Mouse (Mus musculus): ENCODE results near the gene 1700029I15Rik. TPM values are rescaled to one million over a fixed set of nuclear protein-coding genes. Genes with fewer than 3 reads are reported as not detected.

The 1700029I15Rik gene
- total and polyA plus RNA-seq, 2 experiments from 2014 or later, result 1.8 to 4.9 TPM

- H3K36me3 ChIP-seq (ENCODE audit: insufficient read depth, low read length), result no peaks in the 10 kb centered on the region
- H3K4me3 ChIP-seq (ENCODE audit: low read length), result peak overlapping the region; percentile 97
- ATAC-seq (no peak), DNase-seq (ENCODE audit: low spot score) (peak; percentile 52)
- no peak for TF ChIP-seq CTCF (IDR thresholded peaks at IDR 0.05; ENCODE audit: low read depth)
- H3K9me3 ChIP-seq (ENCODE audit: low read length), result no peaks in the 10 kb centered on the region
- H3K4me2 ChIP-seq (ENCODE audit: low read depth, low read length), result peak overlapping the region; percentile 95
- H3K9ac ChIP-seq (replicated peaks; ENCODE audit: low read length), result peak overlapping the region; percentile 90
- H3K27ac ChIP-seq, result peak overlapping the region; percentile 90
- H3K4me1 ChIP-seq (ENCODE audit: insufficient read depth, low read length), result peaks cover 39% of the 10 kb centered on the region
- WGBS, result 7% methylated on average over 11 of the region's 11 CpGs
- no peaks in the 10 kb centered on the region for H3K27me3 ChIP-seq (ENCODE audit: insufficient read depth, low read length)
Observed at GRCm38 (mm10) chr2:92431611-92432179, 49.4 kb downstream of the 1700029I15Rik start.

GRCm38 (mm10) chr2:92432299-92433295 is 50.3 kb downstream of the 1700029I15Rik start:
- Histone ChIP-seq H3K9me3 (ENCODE audit: low read length) (no peaks in the 10 kb centered on the region), H3K9ac (replicated peaks; ENCODE audit: low read length) (peak overlapping the region; percentile 90), H3K36me3 (ENCODE audit: insufficient read depth, low read length) (no peaks in the 10 kb centered on the region), H3K4me2 (ENCODE audit: low read depth, low read length) (peak overlapping the region; percentile 95), H3K4me1 (ENCODE audit: insufficient read depth, low read length) (peaks cover 33% of the 10 kb centered on the region), H3K4me3 (ENCODE audit: low read length) (peak overlapping the region; percentile 97), H3K27me3 (ENCODE audit: insufficient read depth, low read length) (no peaks in the 10 kb centered on the region), H3K27ac (peak overlapping the region; percentile 90)
- WGBS, result 15% methylated on average over 17 of the region's 17 CpGs
- DNase-seq (ENCODE audit: low spot score) (peak; percentile 75), ATAC-seq (no peak)
- no peak for TF ChIP-seq CTCF (IDR thresholded peaks at IDR 0.05; ENCODE audit: low read depth)

DNA sequence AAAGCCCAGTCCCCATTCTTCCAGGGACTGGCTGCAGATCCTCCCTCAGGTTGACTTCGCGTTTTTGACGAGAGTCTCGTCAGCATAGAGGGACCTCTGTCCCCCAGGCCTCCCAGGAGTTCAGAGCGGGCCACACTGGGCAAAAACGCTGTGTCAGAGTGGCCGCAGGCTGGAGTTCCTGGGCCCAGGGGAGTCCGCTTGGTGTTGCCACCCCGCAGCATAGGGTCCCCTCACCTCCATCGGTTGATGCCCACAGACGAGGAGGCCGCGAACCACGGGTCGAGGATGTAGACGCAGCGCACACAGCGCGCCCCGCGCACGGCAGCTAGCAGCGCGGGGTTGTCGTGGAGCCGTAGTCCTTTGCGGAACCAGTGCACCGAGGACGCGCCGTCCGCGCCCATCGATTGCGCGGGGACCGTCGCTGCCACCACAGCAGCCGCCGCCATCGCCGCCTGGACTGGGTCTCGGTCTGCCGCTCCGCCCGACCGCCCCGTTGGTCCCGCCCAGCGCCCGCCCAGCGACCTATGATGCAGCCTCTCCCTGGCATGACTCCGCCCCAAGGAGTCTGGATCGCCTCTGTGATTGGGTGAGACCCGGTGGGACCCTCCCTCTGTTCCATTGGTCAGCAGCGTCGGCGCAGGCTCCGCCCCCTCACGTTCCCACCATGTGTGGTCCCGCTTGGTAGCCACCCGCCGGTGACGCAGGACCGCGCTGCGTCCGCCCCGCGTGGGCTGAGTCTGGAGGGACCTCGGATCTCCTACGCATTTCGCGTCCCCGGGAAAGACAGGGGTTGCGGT is 51.4 kb downstream of the 1700029I15Rik start, which contains the start of gene Cry2:
Gene Cry2 (minus strand): TSS at position 466 of the 797 bp plus-strand sequence.
- peak; percentile 98 for ATAC-seq
- no peak for TF ChIP-seq CTCF (IDR thresholded peaks at IDR 0.05; ENCODE audit: low read depth)

GRCm38 (mm10) chr2:92434375-92434745 is 52.0 kb downstream of the 1700029I15Rik start:
- Histone ChIP-seq H3K9ac (replicated peaks; ENCODE audit: low read length) (peak overlapping the region; percentile 37; the same call in 1 of the 2 replicates), H3K4me2 (ENCODE audit: low read depth, low read length) (peak overlapping the region; percentile 95), H3K27ac (peak overlapping the region; percentile 78), H3K36me3 (ENCODE audit: insufficient read depth, low read length) (no peaks in the 10 kb centered on the region), H3K9me3 (ENCODE audit: low read length) (no peaks in the 10 kb centered on the region), H3K4me3 (ENCODE audit: low read length) (peak overlapping the region; percentile 97), H3K27me3 (ENCODE audit: insufficient read depth, low read length) (no peaks in the 10 kb centered on the region), H3K4me1 (ENCODE audit: insufficient read depth, low read length) (peaks cover 25% of the 10 kb centered on the region)
- WGBS, result 4% methylated on average over 12 of the region's 12 CpGs
- TF ChIP-seq CTCF (IDR thresholded peaks at IDR 0.05; ENCODE audit: low read depth), result no peak
- ATAC-seq (no peak; the same call in 1 of the 2 replicates), DNase-seq (ENCODE audit: low spot score) (no peak)

More for the DNA sequence above, 51.4 kb downstream of the 1700029I15Rik start, which contains the start of gene Cry2:
- DNase-seq (ENCODE audit: low spot score), result peak; percentile 99
- Histone ChIP-seq H3K9me3 (ENCODE audit: low read length) (no peaks in the 10 kb centered on the region), H3K4me1 (ENCODE audit: insufficient read depth, low read length) (peaks cover 25% of the 10 kb centered on the region), H3K9ac (replicated peaks; ENCODE audit: low read length) (peak within 1 kb of the TSS; percentile 90), H3K4me2 (ENCODE audit: low read depth, low read length) (peak within 1 kb of the TSS; percentile 95), H3K27ac (peak within 1 kb of the TSS; percentile 90), H3K36me3 (ENCODE audit: insufficient read depth, low read length) (no peaks in the 10 kb centered on the region), H3K27me3 (ENCODE audit: insufficient read depth, low read length) (no peaks in the 10 kb centered on the region), H3K4me3 (ENCODE audit: low read length) (peak within 1 kb of the TSS; percentile 97)
- under 1% methylated on average over 65 of the region's 76 CpGs for WGBS

GRCm38 (mm10) chr2:92435023-92435422 is 52.7 kb downstream of the 1700029I15Rik start:
- Histone ChIP-seq H3K27ac (peak overlapping the region; percentile 78), H3K4me2 (ENCODE audit: low read depth, low read length) (peak overlapping the region; percentile 95), H3K9me3 (ENCODE audit: low read length) (no peaks in the 10 kb centered on the region), H3K4me3 (ENCODE audit: low read length) (no peak overlapping the region), H3K4me1 (ENCODE audit: insufficient read depth, low read length) (peaks cover 25% of the 10 kb centered on the region), H3K36me3 (ENCODE audit: insufficient read depth, low read length) (no peaks in the 10 kb centered on the region), H3K27me3 (ENCODE audit: insufficient read depth, low read length) (no peaks in the 10 kb centered on the region), H3K9ac (replicated peaks; ENCODE audit: low read length) (peak overlapping the region; percentile 37; the same call in 1 of the 2 replicates)
- DNase-seq (ENCODE audit: low spot score), result no peak
- WGBS, result 43% methylated on average over 6 of the region's 6 CpGs
- no peak for ATAC-seq
- no peak for TF ChIP-seq CTCF (IDR thresholded peaks at IDR 0.05; ENCODE audit: low read depth)

Small RNA genes lying within 50 kb of the gene (microRNA-seq; reads per million reads assigned to microRNA genes)
- 0.36 to 1.6 reads per million in 2 experiments for gene Mir7000

Other genes with a start within 250 kb of the 1700029I15Rik start
- 27.8 and 35.2 TPM in 2 replicates for gene Pex16, start 7.9 kb upstream of the 1700029I15Rik start, total RNA-seq (2014; rRNA removed)
- gene Pex16, start 7.9 kb upstream of the 1700029I15Rik start, polyA plus RNA-seq (2015; fragmentation: Nextera tagmentation; extraction: Ambion mirVana), result 44.3 and 48.6 TPM in 2 replicates
- 0.11 and 0.16 TPM in 2 replicates for gene Large2, start 7.7 kb upstream of the 1700029I15Rik start, total RNA-seq (2014; rRNA removed)
- 1.8 and 2.1 TPM in 2 replicates for gene Large2, start 7.7 kb upstream of the 1700029I15Rik start, polyA plus RNA-seq (2015; fragmentation: Nextera tagmentation; extraction: Ambion mirVana)
- gene Mapk8ip1, start 18.7 kb downstream of the 1700029I15Rik start, total RNA-seq (2014; rRNA removed), result 361 and 373 TPM in 2 replicates
- gene Mapk8ip1, start 18.7 kb downstream of the 1700029I15Rik start, polyA plus RNA-seq (2015; fragmentation: Nextera tagmentation; extraction: Ambion mirVana), result 177 and 182 TPM in 2 replicates
- 43.8 and 45.5 TPM in 2 replicates for gene Cry2, start 51.5 kb downstream of the 1700029I15Rik start, total RNA-seq (2014; rRNA removed)
- 50.6 and 52.0 TPM in 2 replicates for gene Cry2, start 51.5 kb downstream of the 1700029I15Rik start, polyA plus RNA-seq (2015; fragmentation: Nextera tagmentation; extraction: Ambion mirVana)
- gene Slc35c1, start 78.0 kb downstream of the 1700029I15Rik start, total RNA-seq (2014; rRNA removed), result 11.0 and 12.7 TPM in 2 replicates
- gene Slc35c1, start 78.0 kb downstream of the 1700029I15Rik start, polyA plus RNA-seq (2015; fragmentation: Nextera tagmentation; extraction: Ambion mirVana), result 12.7 and 16.4 TPM in 2 replicates
- 34.9 and 49.2 TPM in 2 replicates for gene Chst1, start 217.2 kb downstream of the 1700029I15Rik start, total RNA-seq (2014; rRNA removed)
- gene Chst1, start 217.2 kb downstream of the 1700029I15Rik start, polyA plus RNA-seq (2015; fragmentation: Nextera tagmentation; extraction: Ambion mirVana), result 23.2 and 24.4 TPM in 2 replicates